Mouse (Mus musculus) Patski (cell line): ENCODE data around the gene Tagap1. TPM values are rescaled to one million over a fixed set of nuclear protein-coding genes. Genes with fewer than 3 reads are reported as not detected.
"Not testable (repeated sequence)": the region's sequence is repeated elsewhere in the genome, so short reads cannot be mapped to it uniquely, and the experiment has no call there.

Source experiments
- ATAC-seq: fragments of 100-300 bp; one replicate; pipeline ENCODE4 v1.8.0; 2021
- CTCF ChIA-PET: fragments of 350-600 bp; sonication (Branson Sonifier 250); formaldehyde crosslinking; loops from one replicate; lab custom pipeline; 2022; ENCODE audit warnings: inconsistent platforms; lab: Charles Lee
- POLR2A ChIA-PET: fragments of 350-600 bp; sonication (Branson Sonifier 250); formaldehyde crosslinking; loops from one replicate; lab custom pipeline; 2022; ENCODE audit warnings: antibody characterized with exemption, inconsistent platforms; lab: Charles Lee
- DNase-seq: peaks from one replicate; pipeline ENCODE4 v3.0.0-alpha.2; 2011; ENCODE audit warnings: low read depth, low spot score
- H3K27me3 ChIP-seq: fragments of 371-371 bp; one replicate; pipeline ENCODE4 v1.5.1; 2021
- in situ Hi-C: fragments of 300-500 bp; cut with MboI; formaldehyde crosslinking; loops from 3 replicates; pipeline ENCODE4 v1.11.1; 2018; ENCODE audit warnings: low pct_unique_long_range_greater_than_20kb, mixed read lengths
- polyA plus RNA-seq: library from polyadenylated mRNA; unstranded; gene quantifications from one replicate; pipeline ENCODE4 v1.2.3, GENCODE M21; 2021

The Tagap1 gene
- polyA plus RNA-seq, result 9.9 TPM

DNA sequence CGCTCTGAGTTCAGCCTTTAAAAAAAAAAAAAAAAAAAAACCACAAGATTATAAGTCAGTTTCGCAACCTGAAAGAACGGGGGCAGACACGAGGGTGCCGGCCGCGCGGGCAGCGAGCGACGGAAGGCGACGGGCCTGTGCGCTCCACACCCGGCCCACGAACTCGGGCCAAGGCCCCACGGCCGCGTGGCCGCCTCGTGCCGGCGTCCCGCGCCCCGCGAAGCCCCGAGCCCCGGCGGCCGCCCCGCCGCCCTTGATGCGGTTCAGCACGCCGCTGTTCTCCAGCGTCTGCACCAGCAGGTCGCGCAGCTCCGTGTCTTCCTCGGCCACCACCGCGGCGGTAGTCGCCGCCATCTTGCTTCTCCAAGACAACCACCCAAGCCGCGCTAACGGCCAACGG lies at the start of gene Tagap1:
Gene Tagap1, minus strand, starts transcription at position 381 of the 400 bp plus-strand sequence.
- in situ Hi-C loops, ATAC-seq, DNase-seq, H3K27me3 ChIP-seq, POLR2A ChIA-PET, CTCF ChIA-PET: not testable (repeated sequence)

DNA sequence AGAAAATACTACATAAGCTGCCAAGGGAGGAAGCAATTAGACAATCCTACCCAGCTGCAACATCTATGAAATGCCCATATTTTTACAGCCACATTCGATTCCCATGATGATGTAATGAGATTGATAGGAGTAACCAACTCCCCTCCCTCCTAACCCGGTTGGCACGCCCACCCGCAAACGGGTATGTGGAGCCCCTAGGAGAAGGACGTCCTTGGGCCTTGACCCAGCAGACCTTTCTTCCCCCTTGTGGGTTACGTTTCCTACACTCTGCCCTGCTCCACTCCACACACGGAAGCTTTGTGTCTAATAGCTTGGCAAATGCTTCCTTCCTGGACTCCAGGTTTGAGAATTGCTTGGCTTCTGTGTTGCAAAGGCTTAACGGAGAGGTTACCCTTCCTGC lies 48.9 kb upstream of the Tagap1 start:
- DNase-seq, CTCF ChIA-PET, ATAC-seq, H3K27me3 ChIP-seq, POLR2A ChIA-PET, in situ Hi-C loops: not testable (repeated sequence)

DNA sequence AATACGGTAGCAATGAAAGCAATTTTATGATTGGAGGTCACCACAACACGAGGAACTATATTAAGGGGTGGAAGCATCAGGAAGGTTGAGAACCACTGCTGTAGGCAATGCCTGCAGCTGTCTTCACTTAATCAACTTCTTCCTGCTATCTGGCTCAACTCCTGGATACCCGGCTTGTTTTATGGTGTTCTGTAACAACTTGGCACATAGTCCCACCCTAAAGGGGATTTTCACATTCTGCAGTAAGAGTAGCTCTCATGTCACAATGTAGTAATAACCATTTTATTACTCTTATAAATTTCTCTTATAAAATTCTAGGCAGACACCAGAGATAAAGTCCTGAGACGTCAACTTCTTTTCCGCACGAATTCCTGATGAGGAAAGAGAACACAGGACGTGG lies 48.5 kb upstream of the Tagap1 start:
- in situ Hi-C loops, ATAC-seq, CTCF ChIA-PET: not testable (repeated sequence)

DNA sequence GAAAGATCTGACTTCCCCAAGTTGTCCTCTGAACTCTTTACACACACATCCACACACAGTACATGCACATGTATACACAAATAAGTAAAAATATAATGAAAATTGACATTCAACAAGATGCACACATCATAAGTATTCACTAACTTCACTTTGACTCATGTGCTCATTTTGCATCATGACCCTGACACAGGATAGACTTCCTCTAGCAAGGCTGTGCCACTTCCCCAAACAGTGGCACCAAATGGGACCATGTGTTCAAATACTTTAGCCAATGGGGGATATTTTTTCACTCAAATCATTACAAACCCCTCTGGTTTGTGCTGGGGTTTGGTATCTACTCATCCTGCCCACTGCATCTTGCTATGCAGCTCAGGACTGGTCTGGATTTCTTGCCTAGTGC lies 47.9 kb upstream of the Tagap1 start:
- ATAC-seq, DNase-seq, in situ Hi-C loops, POLR2A ChIA-PET, H3K27me3 ChIP-seq, CTCF ChIA-PET: not testable (repeated sequence)

More for the DNA sequence above, 48.5 kb upstream of the Tagap1 start:
- POLR2A ChIA-PET, DNase-seq, H3K27me3 ChIP-seq: not testable (repeated sequence)

DNA sequence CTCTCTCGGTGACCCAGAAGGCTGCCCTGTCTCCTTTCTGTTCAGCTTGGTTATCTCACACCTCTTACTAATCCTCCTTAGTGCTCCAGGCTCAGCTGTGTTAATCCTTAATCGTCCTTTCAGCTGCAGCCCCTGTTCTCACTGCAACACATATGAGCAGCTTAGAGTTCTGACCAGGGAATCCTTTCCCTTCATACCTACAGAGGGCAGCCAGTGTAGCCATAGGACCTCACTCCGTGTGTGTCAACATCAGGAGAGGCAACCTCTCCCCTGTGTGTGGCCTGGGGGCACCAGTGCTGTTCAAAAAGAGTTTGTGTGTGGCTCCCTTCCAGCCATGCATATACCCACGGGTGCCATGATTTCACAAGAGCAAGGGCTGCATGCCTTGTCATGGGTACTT lies 44.7 kb upstream of the Tagap1 start:
- DNase-seq, in situ Hi-C loops, H3K27me3 ChIP-seq, CTCF ChIA-PET, POLR2A ChIA-PET: not testable (repeated sequence)
- ATAC-seq, result peak; percentile 47

DNA sequence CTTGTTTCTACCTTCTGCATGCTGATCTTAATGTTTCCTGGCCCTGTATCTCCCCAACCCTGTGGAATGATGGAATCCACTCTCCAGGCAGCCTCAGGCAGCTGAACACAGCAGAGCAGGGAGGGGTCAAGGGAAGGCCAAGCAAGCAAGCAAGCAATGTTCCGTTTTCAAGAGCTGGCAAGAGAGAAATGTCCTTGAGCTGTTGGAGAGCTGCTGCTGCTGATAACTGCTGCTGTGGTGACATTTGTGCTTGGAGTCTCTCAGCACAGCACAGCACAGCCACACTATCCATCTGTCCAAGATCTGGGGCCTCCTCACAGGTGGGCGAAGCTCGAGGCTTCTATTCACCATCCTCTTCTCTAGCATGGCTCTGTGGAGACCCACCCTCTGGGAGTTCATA lies 42.4 kb upstream of the Tagap1 start:
- CTCF ChIA-PET, H3K27me3 ChIP-seq, ATAC-seq, DNase-seq, in situ Hi-C loops, POLR2A ChIA-PET: not testable (repeated sequence)

DNA sequence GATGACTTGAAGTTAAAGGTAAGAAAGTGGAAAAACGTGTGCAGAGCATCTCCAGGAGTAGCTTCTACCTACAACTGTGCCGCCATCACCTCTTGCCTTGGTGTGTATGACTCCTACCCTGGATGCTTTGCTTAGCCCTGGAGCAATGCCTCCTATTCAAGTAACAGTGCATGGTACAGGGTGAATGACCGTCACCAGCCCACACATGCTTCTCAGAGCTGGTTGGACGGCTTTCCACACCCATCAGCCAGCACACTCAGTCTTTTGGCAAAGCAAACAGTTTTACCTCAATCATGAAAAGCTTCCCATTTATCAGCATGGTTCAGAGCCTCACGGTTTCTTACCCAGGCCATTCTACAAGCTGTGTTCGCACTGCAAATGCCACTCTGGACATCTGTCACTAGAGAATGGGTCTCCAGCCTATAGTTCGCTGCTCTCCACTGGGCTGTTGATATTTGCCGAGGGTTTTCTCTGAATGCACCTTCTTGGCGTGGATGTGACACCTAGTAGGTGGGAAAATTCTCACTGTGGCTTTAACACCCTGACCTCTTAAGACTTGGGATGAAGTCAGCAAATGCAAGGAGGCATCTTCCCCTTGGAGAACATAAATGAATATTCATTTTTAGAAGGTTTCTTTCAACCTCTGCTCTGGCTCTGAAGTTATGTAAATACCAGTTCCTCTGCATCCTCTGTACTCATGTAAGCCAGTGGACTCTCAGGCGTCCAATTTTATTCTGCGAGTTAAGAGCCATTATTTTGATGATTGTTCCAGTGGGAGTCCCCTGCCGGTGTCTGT lies 41.0 kb upstream of the Tagap1 start:
- H3K27me3 ChIP-seq, in situ Hi-C loops, DNase-seq, CTCF ChIA-PET, ATAC-seq, POLR2A ChIA-PET: not testable (repeated sequence)

DNA sequence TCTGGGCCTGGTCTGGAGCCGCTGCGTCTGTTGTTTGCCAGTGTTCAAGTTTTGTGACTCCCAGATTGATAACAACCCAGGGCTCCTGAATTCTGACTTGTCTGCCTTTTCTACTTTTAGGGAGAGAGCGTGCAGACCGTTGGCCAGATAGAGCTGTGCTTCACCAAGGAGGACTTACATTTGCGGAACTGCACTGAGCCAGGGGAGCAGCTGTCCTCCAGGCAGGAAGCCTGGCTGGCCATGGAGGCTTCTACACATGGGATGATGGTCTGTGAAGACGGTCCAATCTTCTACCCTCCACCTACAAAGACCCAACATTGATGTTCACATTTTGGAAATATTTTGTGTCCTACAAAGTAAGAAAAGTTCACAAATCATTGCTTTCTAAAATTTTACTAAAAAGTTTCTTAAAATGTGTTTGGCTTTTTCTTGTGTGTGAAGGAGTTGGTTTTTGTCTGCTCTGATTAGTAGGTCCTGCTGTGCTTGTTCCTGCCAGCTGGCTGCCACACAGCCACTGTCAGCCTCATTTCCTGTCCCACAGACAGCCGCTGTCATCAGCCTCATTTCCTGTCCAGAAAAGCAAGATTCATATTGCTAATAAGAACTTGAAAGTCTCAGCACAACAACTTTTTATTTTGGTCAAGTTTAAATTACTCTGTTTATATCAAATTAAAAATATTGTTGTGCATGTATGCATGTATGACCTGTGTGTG lies 37.0 kb upstream of the Tagap1 start:
- ATAC-seq, in situ Hi-C loops, H3K27me3 ChIP-seq, DNase-seq, CTCF ChIA-PET, POLR2A ChIA-PET: not testable (repeated sequence)

DNA sequence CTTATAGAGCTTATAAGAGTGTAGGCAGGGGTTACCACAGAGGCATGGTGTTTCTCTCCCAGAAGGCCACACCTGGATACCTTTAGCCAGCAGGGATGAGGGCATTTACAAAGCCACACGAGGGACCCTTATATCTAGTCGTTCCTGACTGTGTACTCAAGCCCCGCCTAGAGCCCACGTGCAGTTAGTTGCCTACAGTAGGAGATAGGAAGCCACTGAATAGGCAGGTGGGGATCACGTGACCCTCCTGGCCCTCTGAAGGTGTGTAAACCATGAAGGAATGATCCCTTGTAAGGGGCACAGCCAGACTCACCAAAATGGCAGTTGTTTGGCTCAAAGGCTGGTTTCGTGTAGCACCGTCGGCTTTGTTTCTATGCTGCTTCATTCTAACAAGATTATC lies 35.9 kb upstream of the Tagap1 start:
- CTCF ChIA-PET, in situ Hi-C loops, POLR2A ChIA-PET, ATAC-seq, H3K27me3 ChIP-seq, DNase-seq: not testable (repeated sequence)

DNA sequence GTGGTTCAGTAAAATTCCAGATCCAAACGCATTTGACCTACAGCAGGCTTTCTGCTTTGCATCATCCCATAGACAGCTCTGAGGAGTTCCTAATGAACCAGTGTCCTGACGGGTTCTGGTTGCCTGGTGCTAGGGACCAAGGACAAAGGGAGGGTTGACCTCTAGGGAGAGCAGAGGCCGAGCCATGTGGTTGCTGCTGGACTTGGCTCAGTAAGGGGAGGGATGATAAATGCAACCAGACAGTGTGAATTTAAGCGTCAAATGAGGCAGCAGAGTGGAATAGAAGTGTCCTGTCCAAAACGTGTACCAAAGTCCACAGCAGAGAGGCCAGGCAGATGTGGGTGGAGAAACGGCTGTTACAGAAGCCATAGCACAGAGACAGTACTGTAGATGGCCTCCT lies 34.5 kb upstream of the Tagap1 start:
- in situ Hi-C loops, POLR2A ChIA-PET: not testable (repeated sequence)

DNA sequence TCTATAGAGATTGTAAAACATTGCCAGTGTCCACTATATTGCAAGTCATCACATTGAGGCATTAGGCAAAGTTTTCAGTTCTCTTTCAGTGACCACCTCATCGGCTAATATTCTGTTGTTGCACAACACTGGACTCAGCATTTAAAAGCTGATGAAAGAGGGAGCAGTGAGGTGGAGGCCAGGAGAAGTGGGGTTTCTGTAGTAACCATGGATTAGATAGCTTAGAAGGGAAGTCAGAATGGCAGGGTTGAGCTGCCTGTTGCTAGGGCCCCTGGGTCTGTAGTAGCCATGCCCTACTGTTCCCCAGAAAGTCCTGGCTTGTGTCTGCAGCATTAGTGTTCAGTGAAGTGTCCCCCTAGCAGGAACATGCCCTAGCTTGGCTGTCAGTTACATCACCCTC lies 25.2 kb upstream of the Tagap1 start:
- POLR2A ChIA-PET, in situ Hi-C loops, CTCF ChIA-PET, ATAC-seq, DNase-seq, H3K27me3 ChIP-seq: not testable (repeated sequence)

More for the DNA sequence above, 34.5 kb upstream of the Tagap1 start:
- ATAC-seq, CTCF ChIA-PET, H3K27me3 ChIP-seq, DNase-seq: not testable (repeated sequence)

DNA sequence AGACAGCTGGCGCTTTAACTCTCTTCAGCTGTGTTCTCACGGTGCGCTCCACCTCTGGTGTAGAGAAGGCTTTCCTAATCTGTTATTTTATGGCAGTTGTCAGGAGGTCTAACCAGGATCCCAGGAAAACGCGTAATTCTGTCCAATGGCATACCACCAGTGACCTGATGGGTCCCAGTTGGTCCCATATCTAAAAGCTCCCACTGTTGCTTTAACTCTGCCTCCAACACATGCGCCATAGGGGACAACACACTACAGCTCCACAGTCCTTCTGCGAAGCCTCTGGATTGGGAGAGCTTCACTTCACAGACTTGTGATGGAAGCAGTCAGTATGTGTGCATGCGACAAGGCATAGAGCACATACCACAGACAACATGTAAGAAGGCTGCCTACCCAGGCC lies 19.2 kb upstream of the Tagap1 start:
- in situ Hi-C loops, CTCF ChIA-PET, DNase-seq, H3K27me3 ChIP-seq, POLR2A ChIA-PET, ATAC-seq: not testable (repeated sequence)

DNA sequence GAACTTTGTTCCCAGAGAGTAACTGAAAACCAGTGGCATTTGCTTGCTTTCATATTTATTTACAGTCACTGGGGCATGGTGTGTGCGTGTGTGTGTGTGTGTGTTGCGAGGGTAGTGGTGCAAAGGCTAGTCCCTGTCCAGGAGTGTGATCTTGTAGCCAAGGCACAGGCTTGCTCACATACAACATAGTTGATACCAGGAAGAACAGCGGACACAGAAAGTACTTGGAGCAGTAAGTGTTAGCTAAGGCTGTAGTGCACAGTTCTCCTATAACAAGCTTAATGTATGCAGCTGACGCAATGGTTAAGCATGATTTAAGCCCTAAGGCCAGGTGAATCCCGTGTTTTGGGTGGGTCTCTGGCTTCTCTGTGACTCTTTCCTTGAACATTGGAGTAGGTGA lies 18.4 kb upstream of the Tagap1 start:
- DNase-seq, in situ Hi-C loops, H3K27me3 ChIP-seq, CTCF ChIA-PET, POLR2A ChIA-PET: not testable (repeated sequence)
- ATAC-seq, result peak; percentile 22

DNA sequence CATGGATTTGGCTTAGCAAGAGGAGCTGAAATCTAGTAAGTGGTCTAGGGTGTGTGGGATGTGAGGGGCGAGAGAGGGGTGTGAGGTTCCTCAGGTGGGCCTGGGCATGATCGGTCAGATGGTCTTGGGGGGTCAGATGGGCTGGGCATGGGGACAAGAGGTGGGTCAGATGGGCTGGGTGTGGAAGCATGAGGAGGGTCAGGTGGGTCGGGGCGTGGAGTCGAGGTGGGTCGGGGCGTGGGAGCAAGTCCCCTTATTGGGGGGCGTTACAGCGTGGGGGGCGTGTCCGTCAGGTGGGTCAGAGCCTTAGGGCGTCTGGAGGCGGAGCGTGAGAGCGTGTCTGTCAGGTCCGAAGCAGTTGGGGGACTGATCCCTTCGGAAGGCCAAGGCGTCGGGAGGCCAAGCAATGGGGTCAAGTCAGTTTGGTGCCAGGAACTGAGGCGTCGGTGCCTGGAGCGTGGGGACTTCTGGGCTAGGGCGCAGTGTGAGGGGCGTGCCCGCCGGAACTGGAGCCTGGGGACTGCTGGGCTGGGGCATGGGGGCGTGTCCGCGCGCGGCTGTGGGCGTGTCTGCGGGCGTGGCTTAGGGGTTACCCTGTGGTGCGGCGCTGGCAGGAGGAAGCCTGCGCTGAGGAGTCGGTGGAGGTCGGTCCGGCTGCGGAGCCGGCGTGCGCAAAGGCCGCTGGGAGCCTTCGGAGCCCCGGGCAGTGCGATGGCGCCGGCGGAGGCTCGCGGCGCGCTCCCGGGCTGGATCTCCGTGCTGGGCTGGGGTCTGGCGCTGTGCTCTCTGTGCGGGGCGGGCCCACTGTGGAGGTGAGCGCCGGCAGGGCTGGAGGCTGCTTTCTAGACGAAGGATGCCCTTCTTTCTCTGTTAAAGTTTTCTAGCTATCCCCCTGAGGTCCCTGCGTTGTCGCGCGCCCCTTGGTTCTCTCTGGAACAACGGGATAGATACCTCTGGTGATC lies 17.6 kb upstream of the Tagap1 start, which contains the start of gene Gm49721:
Gene Gm49721, plus strand, starts transcription at position 618 of the 962 bp plus-strand sequence.
- DNase-seq, in situ Hi-C loops, H3K27me3 ChIP-seq, POLR2A ChIA-PET, CTCF ChIA-PET: not testable (repeated sequence)
- ATAC-seq, result peak; percentile 96
